Mouse (Mus musculus) midbrain, embryonic 11.5 days (tissue): Measurements from ENCODE around the gene Dnajb14. TPM values are rescaled to one million over a fixed set of nuclear protein-coding genes. Genes with fewer than 3 reads are reported as not detected.
A peak's percentile ranks its signal among the peaks of the same experiment; 100 is the strongest.

ENCODE experiments used
- ATAC-seq: fragments of 200-750 bp; cut with Nextera tagmentation; 2 replicates; pipeline ENCODE4 v1.8.0; 2017; ENCODE audit warnings: moderate TSS enrichment, moderate library complexity; ENCODE audit not compliant: low FRiP score
- DNase-seq: peaks from one replicate; pipeline ENCODE4 v3.0.0; 2015; ENCODE audit warnings: low spot score; ENCODE audit errors: missing footprints
- H3K27ac ChIP-seq: fragments of 300-500 bp; sonication (generic); 2 replicates; pipeline ENCODE4 v1.5.1; 2014; ENCODE audit warnings: low read depth, low read length
- H3K27me3 ChIP-seq: fragments of 300-500 bp; sonication (generic); 2 replicates; pipeline ENCODE4 v1.6.1; 2014; ENCODE audit warnings: mild to moderate bottlenecking, low read length, moderate library complexity, mixed read lengths; ENCODE audit not compliant: control insufficient read depth, insufficient read depth
- H3K36me3 ChIP-seq: fragments of 300-500 bp; sonication (generic); 2 replicates; pipeline ENCODE4 v1.6.1; 2014; ENCODE audit warnings: mild to moderate bottlenecking, low read length, moderate library complexity, mixed read lengths; ENCODE audit not compliant: control insufficient read depth, insufficient read depth
- H3K4me1 ChIP-seq: fragments of 300-500 bp; sonication (generic); 2 replicates; pipeline ENCODE4 v1.6.1; 2014; ENCODE audit warnings: low read length; ENCODE audit not compliant: control insufficient read depth, insufficient read depth
- H3K4me2 ChIP-seq: fragments of 300-500 bp; sonication (generic); 2 replicates; pipeline ENCODE4 v1.6.1; 2014; ENCODE audit warnings: mild to moderate bottlenecking, moderate library complexity
- H3K4me3 ChIP-seq: fragments of 300-500 bp; sonication (generic); 2 replicates; pipeline ENCODE4 v1.5.1; 2014; ENCODE audit warnings: low read depth, low read length
- H3K9ac ChIP-seq: fragments of 300-500 bp; sonication (generic); 2 replicates; pipeline ENCODE4 v1.6.1; 2014; ENCODE audit warnings: low read length
- H3K9me3 ChIP-seq: fragments of 300-500 bp; sonication (generic); 2 replicates; pipeline ENCODE4 v1.6.1; 2016; ENCODE audit warnings: low read length; ENCODE audit not compliant: control insufficient read depth
- WGBS: fragments of 180-500 bp; shearing (Covaris S2); extraction: QIAGEN DNeasy Blood & Tissue Kit; methylation state at CpG from one replicate; pipeline ENCODE4 v1.1.7; 2014; 5-methylcytosine and 5-hydroxymethylcytosine counted together
- polyA plus RNA-seq: library from polyadenylated mRNA; unstranded; fragments of >200 nt; fragmentation: Nextera tagmentation; extraction: Ambion mirVana; gene quantifications from 2 replicates; pipeline ENCODE4 v1.2.1, GENCODE M21; 2014

Gene Dnajb14
- polyA plus RNA-seq, 1 experiment from 2014 or later, result 9.9 TPM

DNA sequence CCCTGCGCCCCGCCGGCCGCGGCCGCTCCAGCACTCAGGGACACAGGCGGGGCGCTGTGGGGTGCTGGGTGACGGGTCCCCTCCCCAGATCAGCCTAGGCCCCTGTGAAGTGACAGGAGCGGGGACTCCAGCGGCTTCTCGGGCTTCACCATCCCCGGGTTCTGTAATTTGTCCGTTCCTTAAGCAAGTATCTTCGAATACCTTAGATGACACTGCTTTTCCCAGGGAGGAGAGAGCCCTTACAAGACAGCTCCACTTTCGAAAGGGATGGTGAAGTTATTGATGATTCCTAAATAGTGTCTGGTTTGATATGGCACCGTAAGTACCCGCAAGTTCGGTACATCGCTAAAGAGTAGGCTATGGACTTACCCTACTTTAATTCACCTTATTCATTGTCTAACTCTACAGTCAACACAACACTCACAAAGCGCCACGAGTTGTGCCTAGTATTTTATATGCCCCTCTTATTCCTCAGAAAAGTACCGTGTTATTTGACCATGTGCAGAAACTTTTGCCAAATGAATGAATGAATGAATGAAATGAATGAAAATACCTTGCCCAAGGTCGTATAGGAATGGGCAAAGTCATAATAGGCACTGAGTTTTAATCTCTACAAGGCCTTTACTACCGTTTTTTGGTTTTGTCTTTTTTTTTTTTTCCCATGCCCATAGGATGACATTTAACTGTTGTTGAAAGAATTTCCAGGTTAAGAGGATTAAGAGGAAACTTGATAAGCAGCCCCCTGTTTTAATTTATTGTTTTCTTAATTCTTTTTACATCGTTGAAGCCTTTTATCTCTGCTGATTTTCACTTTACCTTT lies 829 bp downstream of the Dnajb14 start:
- no peak; the same call in 1 of the 2 replicates for ATAC-seq
- H3K9me3 ChIP-seq, result no peaks in the 10 kb centered on the region
- peak overlapping the region; percentile 87 for H3K9ac ChIP-seq
- no peaks in the 10 kb centered on the region for H3K27me3 ChIP-seq
- H3K27ac ChIP-seq, result peak overlapping the region; percentile 97
- H3K4me2 ChIP-seq, result peak overlapping the region; percentile 66
- H3K36me3 ChIP-seq, result no peaks in the 10 kb centered on the region
- peak overlapping the region; percentile 53 for H3K4me3 ChIP-seq
- peak; percentile 97 for DNase-seq
- 3% methylated on average over 25 of the region's 26 CpGs for WGBS
- peaks cover 8% of the 10 kb centered on the region for H3K4me1 ChIP-seq

DNA sequence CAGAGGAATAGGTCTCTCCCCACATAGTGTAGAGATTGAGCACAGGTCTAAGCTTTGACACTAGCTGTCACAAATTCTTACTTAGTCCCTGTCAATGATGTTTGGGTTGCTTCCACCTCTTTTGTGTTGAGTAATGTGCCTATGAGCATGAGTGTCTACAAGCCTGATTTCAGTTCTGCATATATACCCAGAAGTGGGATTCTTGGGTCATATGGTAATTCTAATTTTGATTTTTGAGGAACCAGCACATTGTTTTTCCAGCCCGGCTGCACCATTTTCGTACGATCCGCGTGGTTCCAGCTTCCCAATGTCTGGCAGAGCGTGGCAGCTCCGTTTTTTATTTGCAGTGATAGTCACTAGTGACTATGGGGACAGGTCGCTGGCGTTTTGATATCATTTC lies 1.9 kb downstream of the Dnajb14 start:
- ATAC-seq (no peak), DNase-seq (no peak)
- H3K27me3 ChIP-seq, result no peaks in the 10 kb centered on the region
- H3K4me1 ChIP-seq, result peaks cover 8% of the 10 kb centered on the region
- H3K4me3 ChIP-seq, result no peak overlapping the region
- WGBS, result 96% methylated on average over 9 of the region's 9 CpGs
- H3K36me3 ChIP-seq, result no peaks in the 10 kb centered on the region
- no peak overlapping the region for H3K27ac ChIP-seq
- H3K9me3 ChIP-seq, result no peaks in the 10 kb centered on the region
- H3K4me2 ChIP-seq, result no peak overlapping the region
- no peak overlapping the region for H3K9ac ChIP-seq

- ATAC-seq, result no peak
- WGBS, result 81% methylated on average over 3 of the region's 3 CpGs
- H3K9me3 ChIP-seq, result no peaks in the 10 kb centered on the region
- no peaks in the 10 kb centered on the region for H3K4me1 ChIP-seq
- H3K4me3 ChIP-seq, result no peak overlapping the region
- no peak overlapping the region for H3K9ac ChIP-seq
- H3K27ac ChIP-seq, result no peak overlapping the region
- H3K4me2 ChIP-seq, result no peak overlapping the region
- no peaks in the 10 kb centered on the region for H3K36me3 ChIP-seq
- no peak for DNase-seq
- H3K27me3 ChIP-seq, result no peaks in the 10 kb centered on the region
Measured at GRCm38 (mm10) chr3:137879313-137879712, 11.8 kb downstream of the Dnajb14 start.

- DNase-seq, result no peak
- H3K36me3 ChIP-seq, result no peaks in the 10 kb centered on the region
- no peak for ATAC-seq
- no peak overlapping the region for H3K27ac ChIP-seq
- WGBS, result 85% methylated on average over 4 of the region's 4 CpGs
- no peak overlapping the region for H3K9ac ChIP-seq
- no peak overlapping the region for H3K4me3 ChIP-seq
- H3K4me2 ChIP-seq, result no peak overlapping the region
- H3K4me1 ChIP-seq, result no peaks in the 10 kb centered on the region
- no peaks in the 10 kb centered on the region for H3K27me3 ChIP-seq
- no peaks in the 10 kb centered on the region for H3K9me3 ChIP-seq
Measured at GRCm38 (mm10) chr3:137880109-137880748, 12.8 kb downstream of the Dnajb14 start.

DNA sequence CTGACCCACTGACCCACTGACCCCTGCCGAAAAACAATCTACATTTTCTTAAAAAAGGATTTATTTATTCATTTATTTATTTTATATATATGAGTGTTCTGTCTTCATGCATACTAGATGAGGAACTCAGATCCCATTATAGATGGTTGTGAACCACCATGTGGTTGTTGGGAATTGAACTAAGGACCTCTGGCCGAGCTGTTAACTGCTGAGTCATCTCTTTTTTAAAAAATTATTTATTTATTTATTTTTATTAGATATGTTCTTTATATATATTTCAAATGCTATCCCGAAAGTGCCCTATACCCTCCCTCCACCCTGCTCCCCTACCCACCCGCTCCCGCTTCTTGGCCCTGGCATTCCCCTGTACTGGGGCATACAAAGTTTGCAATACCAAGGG lies 13.6 kb downstream of the Dnajb14 start:
- H3K4me2 ChIP-seq, result no peak overlapping the region
- H3K9me3 ChIP-seq, result no peaks in the 10 kb centered on the region
- DNase-seq (no peak), ATAC-seq (no peak)
- no peaks in the 10 kb centered on the region for H3K36me3 ChIP-seq
- H3K27me3 ChIP-seq, result no peaks in the 10 kb centered on the region
- no peak overlapping the region for H3K9ac ChIP-seq
- 95% methylated on average over 5 of the region's 5 CpGs for WGBS
- H3K4me3 ChIP-seq, result no peak overlapping the region
- H3K4me1 ChIP-seq, result no peaks in the 10 kb centered on the region
- no peak overlapping the region for H3K27ac ChIP-seq

- no peaks in the 10 kb centered on the region for H3K4me1 ChIP-seq
- 65% methylated on average over 7 of the region's 7 CpGs for WGBS
- H3K4me3 ChIP-seq, result no peak overlapping the region
- H3K27ac ChIP-seq, result no peak overlapping the region
- H3K36me3 ChIP-seq, result no peaks in the 10 kb centered on the region; the same call in 1 of the 2 replicates
- H3K9me3 ChIP-seq, result no peaks in the 10 kb centered on the region
- H3K27me3 ChIP-seq, result no peaks in the 10 kb centered on the region
- ATAC-seq (no peak), DNase-seq (no peak)
- H3K4me2 ChIP-seq, result no peak overlapping the region
- H3K9ac ChIP-seq, result no peak overlapping the region
Measured at GRCm38 (mm10) chr3:137887961-137888360, 20.5 kb downstream of the Dnajb14 start.

- ATAC-seq, result no peak
- Histone ChIP-seq H3K4me3 (no peak overlapping the region), H3K27me3 (no peaks in the 10 kb centered on the region), H3K27ac (no peak overlapping the region), H3K9ac (no peak overlapping the region), H3K4me1 (no peaks in the 10 kb centered on the region), H3K4me2 (no peak overlapping the region), H3K9me3 (peaks cover 3% of the 10 kb centered on the region), H3K36me3 (no peaks in the 10 kb centered on the region; the same call in 1 of the 2 replicates)
- WGBS, result 79% methylated on average over 3 of the region's 3 CpGs
- DNase-seq, result no peak
Measured at GRCm38 (mm10) chr3:137891089-137891488, 23.6 kb downstream of the Dnajb14 start.

DNA sequence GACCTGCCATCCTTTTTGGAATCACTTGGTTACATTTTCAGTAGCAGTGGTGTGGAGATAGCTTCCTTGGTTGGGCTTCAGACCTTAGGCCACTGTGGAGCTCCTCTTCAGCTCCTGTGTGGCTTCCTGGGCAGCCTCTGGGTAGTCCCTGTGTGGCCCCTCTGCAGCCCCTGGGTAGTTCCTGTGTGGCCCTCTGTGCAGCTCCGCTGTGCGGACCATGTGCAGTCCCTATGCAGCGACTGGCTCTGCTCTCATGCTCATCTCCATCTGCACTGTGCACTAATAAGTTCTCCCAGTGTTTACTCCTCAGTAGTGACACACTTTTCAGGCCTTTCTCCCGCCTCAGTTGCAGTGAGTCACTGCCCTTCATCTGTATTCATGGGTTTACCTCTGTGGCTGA lies 24.6 kb downstream of the Dnajb14 start:
- Histone ChIP-seq H3K4me3 (no peak overlapping the region), H3K36me3 (no peaks in the 10 kb centered on the region; the same call in 1 of the 2 replicates), H3K9me3 (peaks cover 3% of the 10 kb centered on the region), H3K27ac (no peak overlapping the region), H3K4me1 (no peaks in the 10 kb centered on the region), H3K27me3 (no peaks in the 10 kb centered on the region), H3K4me2 (no peak overlapping the region), H3K9ac (no peak overlapping the region)
- ATAC-seq, result no peak
- WGBS, result 95% methylated on average over 4 of the region's 4 CpGs
- DNase-seq, result no peak

- no peak for ATAC-seq
- Histone ChIP-seq H3K9me3 (peaks cover 3% of the 10 kb centered on the region), H3K27ac (no peak overlapping the region), H3K4me2 (no peak overlapping the region), H3K4me1 (no peaks in the 10 kb centered on the region), H3K9ac (no peak overlapping the region), H3K4me3 (no peak overlapping the region), H3K36me3 (no peaks in the 10 kb centered on the region; the same call in 1 of the 2 replicates), H3K27me3 (no peaks in the 10 kb centered on the region)
- WGBS, result 81% methylated on average over 4 of the region's 4 CpGs
- DNase-seq, result no peak
Measured at GRCm38 (mm10) chr3:137893789-137894188, 26.3 kb downstream of the Dnajb14 start.
